In genomic region chr5:43910006-43910405, GRCm38 (mm10) we compare ENCODE assay signal across 25 mouse cellular contexts. TPM values are rescaled to one million over a fixed set of nuclear protein-coding genes. Genes with fewer than 3 reads are reported as not detected.
A peak's percentile ranks its signal among the peaks of the same experiment; 100 is the strongest.
DNase-seq lines count a peak whose midpoint lies in the region; ATAC-seq and TF ChIP-seq lines count a peak whose summit lies in the region.
"Had no signal": no experiment of that assay in that cellular context is flagged by ENCODE, and none has a peak within 500 bp of the region (broad histone marks: within the 10 kb centered on the region; RNA-seq: fewer than 3 reads in every experiment).

No protein-coding gene starts in this region.

- no peak for TF ChIP-seq POLR2A in kidney, adult 2 months (IDR thresholded peaks at IDR 0.05; ENCODE audit: low read depth, low read length)
- no peak for TF ChIP-seq POLR2A in small intestine, adult 2 months (IDR thresholded peaks at IDR 0.05; ENCODE audit: low read depth, low read length)

- no peak overlapping the region for H3K4me2 ChIP-seq in kidney, embryonic 16.5 days (replicated peaks; ENCODE audit: low read depth, low read length)
- H3K4me2 ChIP-seq: forebrain, embryonic 13.5 days; heart, embryonic 13.5 days; hindbrain, embryonic 14.5 days had no signal

- no peak overlapping the region for H3K27ac ChIP-seq in kidney, adult 2 months (ENCODE audit: insufficient read depth, low read depth, low read length)
- H3K27ac ChIP-seq in kidney, embryonic 16.5 days (ENCODE audit: low read length) = no peak overlapping the region
- peak overlapping the region; percentile 37 for H3K27ac ChIP-seq in small intestine, adult 2 months (ENCODE audit: insufficient read depth, low read depth, low read length)
- H3K27ac ChIP-seq: forebrain, embryonic 10.5 days; forebrain, embryonic 13.5 days; heart, adult 2 months; heart, embryonic 10.5 days; heart, embryonic 13.5 days; hindbrain, embryonic 14.5 days had no signal

- TF ChIP-seq CTCF in kidney, adult 2 months (conservative IDR thresholded peaks at IDR 0.05; ENCODE audit: insufficient read depth, insufficient read length, low read depth, low read length) = no peak
- TF ChIP-seq CTCF in small intestine, adult 2 months (IDR thresholded peaks at IDR 0.05; ENCODE audit: extremely low read depth, insufficient read length, insufficient replicate concordance, low read depth, low read length) = no peak

- H3K4me1 ChIP-seq in kidney, adult 2 months (ENCODE audit: control insufficient read depth, insufficient read depth, low read length) = peaks cover 4% of the 10 kb centered on the region; the same call in 1 of the 2 replicates
- no peaks in the 10 kb centered on the region for H3K4me1 ChIP-seq in kidney, embryonic 16.5 days (ENCODE audit: insufficient read depth, low read length)
- peaks cover 5% of the 10 kb centered on the region; the same call in 1 of the 2 replicates for H3K4me1 ChIP-seq in small intestine, adult 2 months (ENCODE audit: control insufficient read depth, insufficient read depth, insufficient read length, low read length)
- H3K4me1 ChIP-seq: forebrain, embryonic 10.5 days; forebrain, embryonic 13.5 days; heart, embryonic 10.5 days; heart, embryonic 13.5 days had no signal

- 0 out of 2 replicates have a peak, but pooled peaks cover 4% of the 10 kb centered on the region for H3K9me3 ChIP-seq in kidney, embryonic 16.5 days (ENCODE audit: low read length)
- H3K9me3 ChIP-seq: forebrain, embryonic 10.5 days; forebrain, embryonic 13.5 days; heart, embryonic 10.5 days had no signal

- H3K9ac ChIP-seq in kidney, embryonic 16.5 days (replicated peaks; ENCODE audit: low read length) = no peak overlapping the region
- H3K9ac ChIP-seq: forebrain, embryonic 13.5 days; heart, embryonic 13.5 days; hindbrain, embryonic 14.5 days had no signal

- no peaks in the 10 kb centered on the region for H3K36me3 ChIP-seq in kidney, adult 2 months (ENCODE audit: control insufficient read depth, insufficient read depth, low read length)
- H3K36me3 ChIP-seq in kidney, embryonic 16.5 days (ENCODE audit: insufficient read depth, low read length) = no peaks in the 10 kb centered on the region
- peaks cover 28% of the 10 kb centered on the region for H3K36me3 ChIP-seq in small intestine, adult 2 months (ENCODE audit: control insufficient read depth, insufficient read depth, low read length)
- H3K36me3 ChIP-seq: forebrain, embryonic 10.5 days had no signal

- no peak for ATAC-seq in kidney, embryonic 16.5 days (ENCODE audit: low FRiP score, low TSS enrichment)
- ATAC-seq: CD4-positive, CD25-positive, alpha-beta regulatory T cell, adult 4 months; forebrain, embryonic 13.5 days; forebrain, embryonic 16.5 days had no signal

- peak; percentile 54 for DNase-seq in kidney, adult 2 months
- DNase-seq in kidney, postnatal 4 days = no peak
- DNase-seq in kidney, postnatal 36 days = peak; percentile 36 to 39
- DNase-seq in embryo, embryonic 11 days = no peak
- DNase-seq: adrenal gland, adult 2 months; adrenal gland, postnatal 14 days; cerebellum, adult 11-12 months; cerebellum, adult 8-10 months; cerebellum, postnatal 10 days; cerebellum, postnatal 36 days; gastrocnemius, postnatal 10 days; gastrocnemius, postnatal 36 days; heart, adult 2 months; heart, postnatal 14 days; heart, postnatal 4 days had no signal

- no peaks in the 10 kb centered on the region for H3K27me3 ChIP-seq in kidney, adult 2 months (replicated peaks; ENCODE audit: control insufficient read depth, insufficient read depth, low read length)
- no peaks in the 10 kb centered on the region for H3K27me3 ChIP-seq in kidney, embryonic 16.5 days (ENCODE audit: insufficient read depth, low read length)
- H3K27me3 ChIP-seq in small intestine, adult 2 months (ENCODE audit: control insufficient read depth, insufficient read depth, low read length) = no peaks in the 10 kb centered on the region
- H3K27me3 ChIP-seq: forebrain, embryonic 13.5 days; heart, embryonic 13.5 days had no signal

- 71% methylated on average over 6 of the region's 6 CpGs for WGBS in kidney, adult 2 months
- WGBS in kidney, embryonic 16.5 days = 90% methylated on average over 6 of the region's 6 CpGs
- 86% methylated on average over 6 of the region's 6 CpGs for WGBS in small intestine, adult 2 months

- H3K4me3 ChIP-seq in kidney, adult 2 months (ENCODE audit: insufficient read depth, low read depth, low read length) = no peak overlapping the region
- no peak overlapping the region for H3K4me3 ChIP-seq in kidney, embryonic 16.5 days (ENCODE audit: low read length)
- no peak overlapping the region for H3K4me3 ChIP-seq in small intestine, adult 2 months (ENCODE audit: low read depth, low read length)
- H3K4me3 ChIP-seq: forebrain, embryonic 10.5 days; forebrain, embryonic 13.5 days; heart, adult 2 months; heart, embryonic 10.5 days; heart, embryonic 13.5 days had no signal

RNA-seq across cellular contexts. Expression of gene Gm7879, which starts 2.9 kb away (rescaled TPM):
- 0.47 and 0.50 TPM in 2 replicates for polyA plus RNA-seq in kidney, adult 2 months (2012; rRNA removed)
- polyA plus RNA-seq in kidney, embryonic 16.5 days (2015; fragmentation: Nextera tagmentation; extraction: Ambion mirVana) = 0.59 and 1.5 TPM in 2 replicates
- polyA plus RNA-seq in small intestine, adult 2 months (2012; rRNA removed) = not detected in 2 replicates
- polyA plus RNA-seq: adrenal gland, adult 2 months; CD4-positive, CD25-positive, alpha-beta regulatory T cell, adult 4 months; embryonic facial prominence, embryonic 14.5 days; forebrain, embryonic 16.5 days; heart, embryonic 10.5 days had no signal

RNA-seq across cellular contexts. Expression of gene Cd38, which starts 41.7 kb away (rescaled TPM):
- 6.1 and 7.9 TPM in 2 replicates for polyA plus RNA-seq in kidney, adult 2 months (2012; rRNA removed)
- 35.3 and 37.7 TPM in 2 replicates for polyA plus RNA-seq in kidney, embryonic 16.5 days (2015; fragmentation: Nextera tagmentation; extraction: Ambion mirVana)
- polyA plus RNA-seq in small intestine, adult 2 months (2012; rRNA removed) = 12.4 and 17.6 TPM in 2 replicates

Comparison
In these comparisons a context has a peak if more than half of its experiments do, and no peak if none do; other contexts are left out.
1. DNase-seq: peak in kidney, adult 2 months (single experiment) and kidney, postnatal 36 days (2 of 2); none in kidney, postnatal 4 days (0 of 2) and embryo, embryonic 11 days (single experiment).